ENCODE assay signal across 17 mouse cellular contexts in the genomic region with DNA sequence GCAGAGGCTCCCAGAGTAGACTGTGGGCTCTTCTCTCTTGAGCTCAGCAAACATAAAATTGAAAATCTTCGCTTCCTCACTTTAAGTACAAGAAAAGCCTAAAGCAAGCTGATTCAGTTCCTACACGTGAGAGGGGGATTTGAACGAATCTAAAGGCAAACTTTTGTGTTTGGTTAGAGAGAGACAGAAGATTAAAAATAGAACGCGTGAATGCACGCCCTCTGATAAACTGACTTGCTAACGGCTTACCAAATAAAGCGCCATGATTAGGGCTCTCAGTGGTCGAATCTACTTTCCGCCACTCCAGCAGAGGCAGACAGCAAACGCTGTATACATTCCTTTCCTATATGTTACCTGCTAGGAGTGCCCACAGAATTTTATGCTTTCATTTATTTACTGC. TPM values are rescaled to one million over a fixed set of nuclear protein-coding genes. Genes with fewer than 3 reads are reported as not detected.
A peak's percentile ranks its signal among the peaks of the same experiment; 100 is the strongest.
DNase-seq lines count a peak whose midpoint lies in the region; ATAC-seq lines count a peak whose summit lies in the region.
"Had no signal": no experiment of that assay in that cellular context is flagged by ENCODE, and none has a peak within 500 bp of the region (broad histone marks: within the 10 kb centered on the region; RNA-seq: fewer than 3 reads in every experiment).

No protein-coding gene starts in this region.

- no peaks in the 10 kb centered on the region for H3K27me3 ChIP-seq in forebrain, embryonic 13.5 days
- no peaks in the 10 kb centered on the region for H3K27me3 ChIP-seq in forebrain, embryonic 11.5 days (ENCODE audit: control insufficient read depth, insufficient read depth, low read length)
- no peaks in the 10 kb centered on the region for H3K27me3 ChIP-seq in hindbrain, embryonic 16.5 days (replicated peaks; ENCODE audit: control insufficient read depth, insufficient read depth, low read length)
- no peaks in the 10 kb centered on the region for H3K27me3 ChIP-seq in hindbrain, embryonic 12.5 days
- H3K27me3 ChIP-seq in liver, embryonic 15.5 days, result no peaks in the 10 kb centered on the region
- no peaks in the 10 kb centered on the region; the same call in 1 of the 2 replicates for H3K27me3 ChIP-seq in stomach, embryonic 16.5 days (ENCODE audit: control insufficient read depth, insufficient read depth, low read length)
- H3K27me3 ChIP-seq: CH12.LX; lung, embryonic 15.5 days had no signal

- H3K4me2 ChIP-seq in forebrain, embryonic 13.5 days, result peak overlapping the region; percentile 6; the same call in 1 of the 2 replicates
- H3K4me2 ChIP-seq in forebrain, embryonic 11.5 days (ENCODE audit: low read depth, low read length, severe bottlenecking), result no peak overlapping the region
- peak overlapping the region; percentile 10; the same call in 1 of the 2 replicates for H3K4me2 ChIP-seq in hindbrain, embryonic 16.5 days (ENCODE audit: low read length)
- no peak overlapping the region for H3K4me2 ChIP-seq in hindbrain, embryonic 12.5 days (replicated peaks)
- H3K4me2 ChIP-seq in liver, embryonic 15.5 days, result peak overlapping the region; percentile 7; the same call in 1 of the 2 replicates
- peak overlapping the region; percentile 21; the same call in 1 of the 2 replicates for H3K4me2 ChIP-seq in stomach, embryonic 16.5 days (ENCODE audit: low read depth, low read length)
- H3K4me2 ChIP-seq: lung, embryonic 15.5 days had no signal

- no peak overlapping the region for H3K9ac ChIP-seq in forebrain, embryonic 13.5 days
- H3K9ac ChIP-seq in forebrain, embryonic 11.5 days (ENCODE audit: low read length), result no peak overlapping the region; the same call in 1 of the 2 replicates
- no peak overlapping the region for H3K9ac ChIP-seq in hindbrain, embryonic 16.5 days (ENCODE audit: low read depth, low read length)
- H3K9ac ChIP-seq in hindbrain, embryonic 12.5 days, result no peak overlapping the region
- no peak overlapping the region for H3K9ac ChIP-seq in liver, embryonic 15.5 days
- H3K9ac ChIP-seq in stomach, embryonic 16.5 days (ENCODE audit: low read length), result no peak overlapping the region
- H3K9ac ChIP-seq: forebrain, postnatal 0 days; lung, embryonic 15.5 days had no signal

- 47% methylated on average over 11 of the region's 11 CpGs for WGBS in forebrain, embryonic 13.5 days
- WGBS in forebrain, embryonic 11.5 days, result 60% methylated on average over 11 of the region's 11 CpGs
- 58% methylated on average over 11 of the region's 11 CpGs for WGBS in hindbrain, embryonic 16.5 days
- 75% methylated on average over 11 of the region's 11 CpGs for WGBS in hindbrain, embryonic 12.5 days
- WGBS in liver, embryonic 15.5 days (ENCODE audit: insufficient replicate concordance), result 32% methylated on average over 11 of the region's 11 CpGs
- WGBS in stomach, embryonic 16.5 days, result 46% methylated on average over 11 of the region's 11 CpGs

- no peak overlapping the region for H3K4me3 ChIP-seq in forebrain, embryonic 13.5 days
- no peak overlapping the region for H3K4me3 ChIP-seq in forebrain, embryonic 11.5 days (ENCODE audit: low read depth, low read length)
- H3K4me3 ChIP-seq in hindbrain, embryonic 16.5 days (ENCODE audit: low read length), result no peak overlapping the region
- H3K4me3 ChIP-seq in hindbrain, embryonic 12.5 days, result no peak overlapping the region
- no peak overlapping the region for H3K4me3 ChIP-seq in liver, embryonic 15.5 days (replicated peaks)
- no peak overlapping the region for H3K4me3 ChIP-seq in stomach, embryonic 16.5 days (replicated peaks; ENCODE audit: low read length)
- H3K4me3 ChIP-seq: gastrocnemius, adult 2 months; layer of hippocampus, adult 2 months; lung, embryonic 15.5 days had no signal

- no peak overlapping the region for H3K27ac ChIP-seq in forebrain, embryonic 13.5 days
- no peak overlapping the region for H3K27ac ChIP-seq in forebrain, embryonic 11.5 days (ENCODE audit: low read depth, low read length)
- no peak overlapping the region for H3K27ac ChIP-seq in hindbrain, embryonic 16.5 days (ENCODE audit: low read depth, low read length)
- no peak overlapping the region for H3K27ac ChIP-seq in hindbrain, embryonic 12.5 days
- H3K27ac ChIP-seq in liver, embryonic 15.5 days (replicated peaks), result no peak overlapping the region
- H3K27ac ChIP-seq in stomach, embryonic 16.5 days (ENCODE audit: low read length), result no peak overlapping the region; the same call in 1 of the 2 replicates
- H3K27ac ChIP-seq: gastrocnemius, adult 2 months; layer of hippocampus, adult 2 months; lung, embryonic 15.5 days had no signal

- DNase-seq in forebrain, embryonic 11.5 days (ENCODE audit: low spot score), result no peak
- DNase-seq in right cerebral cortex, postnatal 4 days, result no peak
- DNase-seq in cerebellum, adult 9-11 months, result no peak
- DNase-seq: adrenal gland, postnatal 36 days; cerebellum, postnatal 14 days; forebrain, postnatal 0 days; gastrocnemius, adult 2 months; right cerebral cortex, postnatal 14 days had no signal

- H3K36me3 ChIP-seq in forebrain, embryonic 13.5 days (ENCODE audit: poor library complexity, severe bottlenecking), result peaks cover 6% of the 10 kb centered on the region
- no peaks in the 10 kb centered on the region for H3K36me3 ChIP-seq in forebrain, embryonic 11.5 days (ENCODE audit: control insufficient read depth, insufficient read depth, low read length)
- H3K36me3 ChIP-seq in hindbrain, embryonic 16.5 days (ENCODE audit: control insufficient read depth, insufficient read depth, low read length), result no peaks in the 10 kb centered on the region
- no peaks in the 10 kb centered on the region for H3K36me3 ChIP-seq in hindbrain, embryonic 12.5 days
- H3K36me3 ChIP-seq in liver, embryonic 15.5 days (replicated peaks), result no peaks in the 10 kb centered on the region
- H3K36me3 ChIP-seq in stomach, embryonic 16.5 days (ENCODE audit: control insufficient read depth, insufficient read depth, low read length), result no peaks in the 10 kb centered on the region
- H3K36me3 ChIP-seq: lung, embryonic 15.5 days had no signal

- H3K4me1 ChIP-seq in forebrain, embryonic 13.5 days, result peaks cover 11% of the 10 kb centered on the region
- 0 out of 2 replicates have a peak, but pooled peaks cover 2% of the 10 kb centered on the region for H3K4me1 ChIP-seq in forebrain, embryonic 11.5 days (replicated peaks; ENCODE audit: control insufficient read depth, insufficient read depth, low read length)
- 0 out of 2 replicates have a peak, but pooled peaks cover 3% of the 10 kb centered on the region for H3K4me1 ChIP-seq in hindbrain, embryonic 16.5 days (ENCODE audit: control insufficient read depth, insufficient read depth, low read depth, low read length)
- H3K4me1 ChIP-seq in hindbrain, embryonic 12.5 days, result no peaks in the 10 kb centered on the region
- peaks cover 6% of the 10 kb centered on the region; the same call in 1 of the 2 replicates for H3K4me1 ChIP-seq in liver, embryonic 15.5 days (replicated peaks)
- H3K4me1 ChIP-seq in stomach, embryonic 16.5 days (ENCODE audit: control insufficient read depth, insufficient read depth, low read length), result peaks cover 5% of the 10 kb centered on the region

- peaks cover 4% of the 10 kb centered on the region; the same call in 1 of the 2 replicates for H3K9me3 ChIP-seq in forebrain, embryonic 13.5 days (replicated peaks)
- H3K9me3 ChIP-seq in forebrain, embryonic 11.5 days (ENCODE audit: control insufficient read depth, low read length), result peaks cover 4% of the 10 kb centered on the region; the same call in 1 of the 2 replicates
- H3K9me3 ChIP-seq in hindbrain, embryonic 16.5 days (ENCODE audit: control insufficient read depth, low read length), result no peaks in the 10 kb centered on the region
- no peaks in the 10 kb centered on the region for H3K9me3 ChIP-seq in hindbrain, embryonic 12.5 days (replicated peaks)
- no peaks in the 10 kb centered on the region for H3K9me3 ChIP-seq in liver, embryonic 15.5 days (replicated peaks)
- 0 out of 2 replicates have a peak, but pooled peaks cover 3% of the 10 kb centered on the region for H3K9me3 ChIP-seq in stomach, embryonic 16.5 days (replicated peaks; ENCODE audit: control insufficient read depth, low read length)
- H3K9me3 ChIP-seq: lung, embryonic 15.5 days had no signal

- no peak for ATAC-seq in forebrain, embryonic 13.5 days
- no peak for ATAC-seq in forebrain, embryonic 11.5 days (replicated peaks; ENCODE audit: low FRiP score)
- ATAC-seq in hindbrain, embryonic 16.5 days, result no peak
- ATAC-seq in hindbrain, embryonic 12.5 days (ENCODE audit: low FRiP score), result no peak
- ATAC-seq in liver, embryonic 15.5 days (ENCODE audit: insufficient read depth), result no peak
- ATAC-seq in stomach, embryonic 16.5 days (ENCODE audit: insufficient read depth, low FRiP score), result no peak
- ATAC-seq: forebrain, postnatal 0 days; inflammation-experienced regulatory T-cells, adult 6 months had no signal

RNA-seq across cellular contexts. Expression of a gene that starts 31.3 kb away (rescaled TPM):
- polyA plus RNA-seq in forebrain, embryonic 13.5 days (2015; fragmentation: Nextera tagmentation; extraction: Ambion mirVana), result 7.0 and 8.1 TPM in 2 replicates
- polyA plus RNA-seq in forebrain, embryonic 11.5 days (2014; fragmentation: Nextera tagmentation; extraction: Ambion mirVana), result 21.6 and 23.1 TPM in 2 replicates
- 8.0 and 8.9 TPM in 2 replicates for polyA plus RNA-seq in hindbrain, embryonic 16.5 days (2015; fragmentation: Nextera tagmentation; extraction: Ambion mirVana)
- 22.3 and 23.9 TPM in 2 replicates for polyA plus RNA-seq in hindbrain, embryonic 12.5 days (2016; fragmentation: Nextera tagmentation; extraction: Ambion mirVana)
- polyA plus RNA-seq in liver, embryonic 15.5 days (2015; fragmentation: Nextera tagmentation; extraction: Ambion mirVana), result 4.1 and 5.3 TPM in 2 replicates
- 7.9 and 9.1 TPM in 2 replicates for polyA plus RNA-seq in stomach, embryonic 16.5 days (2015; fragmentation: Nextera tagmentation; extraction: Ambion mirVana)

Comparison
In these comparisons a context has a peak if more than half of its experiments do, and no peak if none do; other contexts are left out.
1. H3K4me2 ChIP-seq: peak in forebrain, embryonic 13.5 days (single experiment), hindbrain, embryonic 16.5 days (single experiment), liver, embryonic 15.5 days (single experiment) and stomach, embryonic 16.5 days (single experiment); none in forebrain, embryonic 11.5 days (single experiment) and hindbrain, embryonic 12.5 days (single experiment).